Mouse (Mus musculus): Measurements from ENCODE around the gene L3mbtl1.

L3mbtl1 gene

DNA sequence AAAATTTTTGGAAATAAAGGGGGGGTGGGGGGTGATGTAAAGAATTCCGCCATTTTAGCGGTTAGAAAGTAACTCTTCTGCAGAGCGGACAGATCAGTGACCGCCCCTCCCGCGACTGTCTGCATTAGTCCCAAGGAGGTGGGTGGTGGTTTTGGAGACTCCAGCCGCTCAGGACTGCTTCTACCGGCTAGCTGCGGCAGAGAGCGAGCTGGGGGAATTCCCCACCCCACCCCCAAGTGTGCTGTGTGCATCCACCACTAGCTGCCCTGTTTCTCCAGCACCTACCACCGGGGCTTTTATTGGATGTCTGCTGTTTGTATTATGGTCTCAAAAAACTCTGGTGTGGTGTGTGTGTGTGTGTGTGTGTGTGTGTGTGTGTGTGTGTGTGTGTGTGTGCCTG lies 659 bp downstream of the L3mbtl1 start:
- DNase-seq (ENCODE audit: low spot score in 2 of 2), result no peak

DNA sequence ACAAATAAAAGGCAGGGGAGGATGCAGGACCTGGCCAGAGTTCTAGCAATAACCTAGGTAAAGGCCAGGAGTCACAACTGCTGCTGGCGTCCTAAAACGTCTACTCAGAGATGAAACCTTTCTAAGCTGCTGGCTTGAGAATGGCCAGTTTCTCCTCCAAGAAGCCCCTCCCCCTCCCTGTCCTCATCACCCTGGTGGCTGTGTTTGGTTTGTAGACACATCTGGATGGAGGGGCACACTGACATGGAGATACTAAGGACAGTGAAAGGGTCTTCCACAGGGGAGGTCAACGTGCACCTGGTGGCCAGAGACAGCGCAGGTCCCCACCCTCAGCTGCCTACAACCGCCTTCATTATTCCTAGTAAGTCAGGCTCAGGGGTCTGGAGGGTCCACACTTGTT lies 3.7 kb downstream of the L3mbtl1 start:
- DNase-seq (ENCODE audit: low spot score in 2 of 2), result no peak

DNA sequence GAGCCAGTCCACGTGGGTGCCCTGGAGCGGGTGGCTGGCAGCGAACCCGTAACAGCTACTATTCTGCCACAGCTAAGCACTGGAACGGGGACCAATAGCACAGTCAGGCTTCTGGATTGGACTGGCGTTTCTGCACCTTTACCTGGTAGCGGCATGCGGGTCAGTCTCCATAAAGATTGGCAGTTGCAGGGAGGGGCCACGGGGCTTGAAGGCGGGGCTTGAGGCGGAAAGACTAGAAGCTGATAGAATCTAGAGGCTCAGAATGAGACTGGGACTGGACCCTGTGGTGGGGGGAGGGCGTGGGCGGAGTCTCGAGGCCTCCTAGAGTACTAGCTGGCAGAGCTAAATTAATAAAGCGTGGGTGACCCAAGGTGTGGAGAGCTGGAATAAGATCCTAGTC lies 4.5 kb downstream of the L3mbtl1 start:
- no peak for DNase-seq (ENCODE audit: low spot score in 2 of 2)

- no peak for DNase-seq (ENCODE audit: low spot score in 2 of 2)
Measured at GRCm38 (mm10) chr2:162948221-162948620, 4.9 kb downstream of the L3mbtl1 start.

GRCm38 (mm10) chr2:162950776-162951175 lies 7.5 kb downstream of the L3mbtl1 start:
- DNase-seq (ENCODE audit: low spot score in 2 of 2), result no peak

- no peak for DNase-seq (ENCODE audit: low spot score in 2 of 2)
Measured at GRCm38 (mm10) chr2:162956843-162957242, 13.6 kb downstream of the L3mbtl1 start.

GRCm38 (mm10) chr2:162961321-162961720 lies 18.0 kb downstream of the L3mbtl1 start:
- no peak for DNase-seq (ENCODE audit: low spot score in 2 of 2)

DNA sequence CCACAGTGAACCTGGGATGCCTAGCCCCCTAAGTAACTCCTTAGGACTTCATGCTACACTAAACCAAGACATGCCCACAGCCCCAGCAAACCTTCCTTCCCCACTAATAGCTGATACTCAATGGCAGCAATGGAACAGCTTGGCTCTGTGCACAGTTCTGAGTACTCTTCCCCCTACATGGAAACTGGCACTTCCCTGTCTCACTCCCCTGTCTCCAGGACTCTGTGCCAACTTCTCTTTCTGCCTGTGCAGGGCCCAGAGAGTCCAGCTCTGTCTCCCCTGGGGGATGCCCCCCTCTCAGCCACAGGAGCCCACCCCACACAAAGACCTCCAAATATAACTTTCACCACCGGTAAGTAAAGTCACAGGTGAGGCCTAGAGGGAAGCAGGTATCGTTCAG lies 23.5 kb downstream of the L3mbtl1 start:
- DNase-seq (ENCODE audit: low spot score in 2 of 2), result no peak

DNA sequence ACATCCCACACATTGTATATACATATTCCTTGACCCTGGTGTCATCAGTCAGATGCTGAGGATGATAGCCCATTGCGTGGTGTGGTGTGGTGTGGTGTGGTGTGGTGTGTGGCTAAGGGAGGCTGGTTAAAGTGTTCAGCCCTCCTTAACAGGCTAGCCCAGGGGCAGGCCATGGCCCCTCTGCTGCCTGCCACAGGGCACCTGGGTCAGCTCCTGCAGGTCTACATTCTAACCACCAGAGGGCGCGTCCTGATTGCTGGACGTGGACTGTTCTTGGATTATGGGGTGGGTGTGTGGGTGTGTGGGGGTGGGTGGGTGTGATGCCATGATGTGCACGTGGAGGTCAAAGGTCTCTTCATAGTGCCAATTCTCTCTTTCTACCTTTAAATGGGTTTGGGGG lies 25.1 kb downstream of the L3mbtl1 start:
- no peak for DNase-seq (ENCODE audit: low spot score in 2 of 2)

DNA sequence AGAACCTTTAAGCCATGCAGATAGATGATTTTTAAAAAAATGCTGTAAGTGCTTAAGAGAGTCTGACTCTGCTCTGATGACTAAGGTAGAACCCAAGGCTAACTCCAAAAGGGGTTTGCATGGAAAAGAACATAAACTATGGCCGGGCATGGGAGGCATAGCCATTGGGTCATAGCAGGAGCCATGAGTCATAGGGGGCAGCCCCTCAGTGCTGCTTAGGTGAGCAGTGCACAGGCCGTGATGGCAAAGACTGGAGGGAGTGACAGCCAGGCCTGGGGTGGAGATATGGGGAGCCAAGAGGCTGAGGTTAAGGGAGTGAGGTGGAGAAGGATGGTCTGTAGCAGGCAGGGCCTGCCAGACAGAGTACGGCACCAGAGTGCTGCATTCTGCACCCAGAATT lies 25.8 kb downstream of the L3mbtl1 start:
- DNase-seq (ENCODE audit: low spot score in 2 of 2), result no peak

GRCm38 (mm10) chr2:162970896-162971295 lies 27.6 kb downstream of the L3mbtl1 start:
- DNase-seq (ENCODE audit: low spot score in 2 of 2), result no peak

- DNase-seq (ENCODE audit: low spot score in 2 of 2), result no peak
Measured at GRCm38 (mm10) chr2:162972752-162973151, 29.5 kb downstream of the L3mbtl1 start.

- DNase-seq (ENCODE audit: low spot score in 2 of 2), result no peak
Measured at GRCm38 (mm10) chr2:162973206-162973605, 29.9 kb downstream of the L3mbtl1 start.

DNA sequence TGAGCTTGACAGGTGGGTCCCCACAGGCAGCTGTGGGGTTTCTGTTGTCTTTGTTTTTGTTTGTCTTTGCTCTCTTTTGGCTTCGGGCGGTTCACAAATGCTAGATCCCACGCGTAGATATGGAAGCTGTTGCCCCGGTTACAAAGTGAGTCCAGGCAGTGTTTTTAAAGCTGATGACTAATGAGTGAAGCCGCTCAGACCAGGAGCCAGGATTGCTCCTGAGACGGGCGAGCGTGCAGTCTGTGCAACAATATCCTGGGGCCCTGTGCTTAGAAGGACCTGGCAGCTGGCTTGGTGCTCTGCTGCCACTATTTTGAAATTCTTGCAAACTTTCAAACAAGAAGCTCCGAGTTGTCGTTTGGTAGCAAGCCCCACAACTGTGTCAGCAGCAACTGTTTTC lies 30.4 kb downstream of the L3mbtl1 start:
- no peak for DNase-seq (ENCODE audit: low spot score in 2 of 2)

DNA sequence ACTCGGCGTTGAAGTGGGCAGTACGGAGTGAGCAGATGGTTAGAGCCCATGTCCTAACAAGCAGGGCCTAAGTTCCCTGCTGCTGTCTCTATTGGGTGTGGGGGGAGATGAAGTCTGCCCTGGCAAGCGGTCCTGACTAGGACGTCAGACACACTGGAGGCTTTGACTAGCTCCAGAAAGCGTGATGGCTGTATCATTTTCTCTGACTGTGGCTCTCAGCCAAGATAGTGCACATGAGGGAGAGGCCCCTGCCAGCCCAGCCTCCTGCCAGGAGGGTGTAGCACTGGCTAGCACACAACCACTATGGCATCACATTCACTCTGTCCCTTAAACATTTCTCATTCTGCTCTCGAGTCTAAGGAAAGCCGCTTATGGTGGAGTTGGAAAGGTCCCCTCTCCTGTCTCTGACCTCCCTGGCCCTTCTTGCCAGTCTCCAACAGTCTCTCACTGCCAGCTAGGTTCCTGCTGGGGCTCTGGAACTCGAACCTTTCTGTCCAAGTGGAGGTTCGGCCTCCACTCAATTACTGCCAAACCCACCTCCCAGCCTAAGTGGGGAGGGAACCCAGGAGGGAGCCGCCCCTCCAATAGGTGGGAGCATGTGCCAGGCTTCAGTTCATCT lies 32.0 kb downstream of the L3mbtl1 start:
- no peak for DNase-seq (ENCODE audit: low spot score in 2 of 2)

DNA sequence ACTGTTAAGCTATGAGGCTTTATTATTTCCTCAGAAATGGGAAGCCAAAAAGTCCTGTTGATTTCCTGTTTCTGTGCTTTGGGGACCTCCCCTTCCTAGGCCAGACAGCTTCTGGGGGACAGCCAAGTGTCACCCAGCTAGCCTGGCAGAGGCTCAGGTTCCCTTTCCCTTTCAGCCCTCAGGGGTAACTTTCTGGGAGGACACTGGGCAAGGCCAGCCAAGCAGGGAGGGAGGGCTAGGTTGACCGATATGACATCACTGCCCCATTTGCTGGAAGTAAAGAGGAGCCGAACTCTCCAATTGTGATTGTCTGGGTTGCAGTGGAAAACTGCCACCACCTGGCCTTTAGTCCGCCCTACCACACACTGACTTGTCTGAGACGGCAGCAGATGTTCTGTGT lies 32.7 kb downstream of the L3mbtl1 start:
- DNase-seq (ENCODE audit: low spot score in 2 of 2), result no peak

GRCm38 (mm10) chr2:162984381-162984780 lies 41.1 kb downstream of the L3mbtl1 start:
- DNase-seq (ENCODE audit: low spot score in 2 of 2), result no peak

DNA sequence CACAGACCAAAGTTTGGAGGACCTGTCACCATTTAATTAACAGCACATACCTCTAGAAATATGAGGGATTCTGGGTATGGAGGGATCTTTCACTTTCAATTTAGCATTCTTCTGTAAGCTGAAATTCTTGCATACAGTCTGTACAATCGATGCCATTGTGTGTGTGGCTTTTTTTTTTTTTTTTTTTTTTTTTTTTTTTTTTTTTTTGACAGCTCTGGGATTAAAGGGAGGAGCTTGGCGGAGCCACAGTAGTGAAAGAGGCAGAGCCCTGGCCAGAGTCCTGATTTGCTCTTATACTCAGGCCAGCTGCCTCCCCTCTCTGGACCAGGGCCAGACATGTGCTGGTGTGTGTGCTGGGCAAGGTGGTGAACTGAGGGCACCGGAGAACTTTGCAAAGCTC lies 42.7 kb downstream of the L3mbtl1 start:
- DNase-seq (ENCODE audit: low spot score in 2 of 2), result no peak

DNA sequence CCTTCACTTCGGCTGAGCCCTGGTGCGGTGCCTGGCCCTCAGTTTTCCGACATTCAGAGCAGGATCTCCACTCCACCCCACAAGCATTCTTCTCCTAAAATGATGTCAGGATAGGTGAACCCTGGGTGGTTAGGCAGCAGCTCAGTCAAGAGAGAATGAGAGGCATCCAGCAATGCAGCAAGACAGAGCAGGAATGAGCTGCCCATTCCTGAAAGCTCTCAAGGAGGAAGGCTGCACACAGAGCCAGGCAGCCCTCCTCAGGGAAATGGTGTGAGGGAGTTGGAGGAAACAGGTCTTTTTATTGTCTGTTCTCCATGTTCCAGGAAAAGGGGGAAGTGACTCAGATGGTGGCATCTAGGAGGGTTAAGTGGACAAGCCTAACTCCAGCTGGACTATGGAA lies 43.5 kb downstream of the L3mbtl1 start:
- DNase-seq (ENCODE audit: low spot score in 2 of 2), result no peak

GRCm38 (mm10) chr2:162987218-162987617 lies 43.9 kb downstream of the L3mbtl1 start, which contains the start of gene Sgk2:
TSS of gene Sgk2 (plus strand) at chr2:162987330.
- DNase-seq (ENCODE audit: low spot score in 2 of 2), result no peak

DNA sequence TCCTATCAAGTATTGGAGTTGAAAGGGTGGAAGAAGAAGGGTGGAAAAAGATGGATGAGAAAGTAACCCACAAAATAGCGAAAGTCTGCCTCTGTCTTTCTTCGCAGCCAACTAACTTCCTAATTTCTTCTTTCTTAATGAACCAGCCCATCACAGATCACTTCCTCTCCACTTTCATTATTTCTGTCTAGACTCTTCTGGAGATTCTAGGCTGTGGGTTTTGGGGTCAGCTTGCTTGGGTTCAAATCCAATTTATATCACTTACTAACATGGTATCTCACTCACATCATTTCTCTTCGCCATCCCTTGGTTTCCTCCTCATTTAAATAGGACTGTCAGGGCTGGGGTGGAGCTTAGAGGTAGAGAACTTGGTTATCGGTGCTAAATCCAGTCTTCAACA lies 45.0 kb downstream of the L3mbtl1 start:
- DNase-seq (ENCODE audit: low spot score in 2 of 2), result no peak

- no peak for DNase-seq (ENCODE audit: low spot score in 2 of 2)
Measured at GRCm38 (mm10) chr2:162991394-162992083, 48.3 kb downstream of the L3mbtl1 start.

GRCm38 (mm10) chr2:162992084-162992437 lies 48.8 kb downstream of the L3mbtl1 start:
- DNase-seq (ENCODE audit: low spot score in 2 of 2), result no peak
